Mouse (Mus musculus) gastrocnemius, postnatal 14 days (tissue): ENCODE measurements around the gene Ece1. TPM values are rescaled to one million over a fixed set of nuclear protein-coding genes. Genes with fewer than 3 reads are reported as not detected.
A peak's percentile ranks its signal among the peaks of the same experiment; 100 is the strongest.

ENCODE experiments used
- DNase-seq: peaks from one replicate; pipeline ENCODE4 v3.0.0; 2021; ENCODE audit warnings: mixed read lengths
- intact Hi-C: fragments of 180-260 bp; cut with DNase I; formaldehyde crosslinking; loops from one replicate; pipeline ENCODE4 v1.15.1; 2025; ENCODE audit warnings: low total_unique reads
- total RNA-seq, 2 experiments: library from RNA; stranded (reverse); gene quantifications; 2 replicates each; pipeline ENCODE4 v1.2.3; 2021

The Ece1 gene
- total RNA-seq, 2 experiments from 2014 or later = 50.0 to 57.7 TPM

DNA sequence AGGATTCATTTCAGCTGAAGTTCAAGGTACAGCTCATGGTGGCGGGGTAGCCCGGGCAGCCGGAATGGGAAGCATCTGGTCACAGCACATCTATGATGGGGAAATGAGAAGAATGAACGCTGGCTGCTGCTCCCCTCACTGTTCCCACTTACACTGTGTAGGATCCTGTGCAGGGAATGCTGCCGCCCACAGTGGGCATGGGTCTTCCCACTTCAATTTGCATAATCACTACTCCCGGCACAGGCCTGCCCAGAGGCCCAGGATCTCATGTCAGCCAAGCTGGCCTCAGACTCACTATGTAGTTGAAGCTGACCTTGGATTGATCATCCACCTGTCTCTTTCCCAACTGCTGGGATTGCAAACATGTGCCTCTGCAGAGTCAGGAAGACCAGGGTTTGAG lies 11.9 kb upstream of the Ece1 start:
- intact Hi-C loops = loop anchor here (5.0 kb wide), 1 partner anchor 52 kb away; no protein-coding TSS in a partner anchor

GRCm38 (mm10) chr4:137851484-137851883 lies 10.6 kb upstream of the Ece1 start:
- DNase-seq = peak; percentile 62
- intact Hi-C loops = loop anchor here (5.0 kb wide), 1 partner anchor 51 kb away; no protein-coding TSS in a partner anchor

More for the DNA sequence above, 11.9 kb upstream of the Ece1 start:
- DNase-seq = no peak

DNA sequence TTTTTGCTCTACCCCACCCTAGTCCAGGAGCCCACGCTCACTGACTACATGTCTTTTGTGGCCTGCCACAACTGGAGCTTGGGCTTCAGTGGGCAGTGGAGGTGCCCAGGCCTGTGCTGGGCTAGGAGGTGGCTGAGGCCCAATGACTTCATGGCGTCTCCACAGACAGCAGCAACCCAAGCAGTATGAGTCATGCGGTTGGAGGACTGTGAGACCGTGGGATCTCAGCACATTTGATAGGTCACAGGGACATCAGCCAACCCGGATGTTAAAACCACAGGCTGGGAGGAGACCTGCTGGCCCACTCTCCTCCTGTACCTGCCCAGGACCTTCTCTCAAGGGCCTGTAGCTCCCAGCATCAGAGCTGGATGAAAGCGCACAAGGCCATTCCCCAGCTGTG lies 8.2 kb upstream of the Ece1 start:
- intact Hi-C loops = loop anchor here (2.0 to 5.0 kb wide), 2 partner anchors 48 to 97 kb away; no protein-coding TSS in a partner anchor
- DNase-seq = peak; percentile 33

DNA sequence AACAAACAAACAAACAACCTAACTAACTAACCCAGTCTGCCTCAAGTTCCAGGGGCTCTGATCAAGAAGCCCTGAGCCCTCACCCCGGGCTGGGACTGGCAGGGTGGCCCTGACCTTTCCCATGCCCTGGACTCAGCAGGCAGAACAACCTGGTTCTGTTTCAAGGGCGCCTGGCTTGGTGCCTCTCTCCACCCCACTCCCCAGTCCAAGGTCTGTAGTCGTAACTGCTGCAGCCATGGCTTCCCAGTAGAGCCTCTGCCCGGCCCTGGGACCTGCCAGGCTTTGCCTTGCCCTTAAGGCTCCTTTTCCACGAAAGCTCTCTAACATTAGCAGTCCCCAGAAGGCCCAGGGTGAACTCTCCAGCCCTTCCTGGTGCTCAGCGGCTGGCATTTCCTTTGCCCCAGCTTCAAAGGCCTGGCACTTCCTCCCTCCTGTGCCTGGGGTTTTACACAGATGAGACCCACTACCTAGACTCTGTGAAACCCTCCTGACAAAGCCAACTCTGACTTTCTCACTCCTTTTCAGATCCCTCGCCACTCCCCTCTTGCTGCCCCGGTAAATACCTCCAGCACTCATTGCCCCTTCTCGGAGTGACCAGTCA lies 6.2 kb upstream of the Ece1 start:
- intact Hi-C loops = no loop called here
- no peak for DNase-seq

DNA sequence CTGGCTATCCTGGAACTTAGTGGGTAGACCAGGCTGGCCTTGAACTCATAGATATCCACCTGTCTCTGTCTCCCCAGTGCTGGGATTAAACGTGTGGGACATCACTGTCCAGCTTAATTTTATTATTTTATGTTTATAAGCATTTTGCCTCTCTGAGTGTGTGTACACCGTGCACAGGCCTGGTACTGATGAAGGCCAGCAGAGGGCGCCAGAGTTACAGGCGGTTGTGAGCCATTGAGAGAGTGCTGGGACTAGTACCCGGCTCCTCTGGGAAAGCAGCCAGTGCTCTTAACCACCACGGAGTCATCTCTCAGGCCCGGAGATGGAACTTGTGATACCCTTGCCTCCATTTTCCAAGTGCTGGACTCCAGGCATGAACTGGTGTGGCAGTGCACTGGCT lies 4.9 kb upstream of the Ece1 start:
- DNase-seq = no peak
- intact Hi-C loops = no loop called here

DNA sequence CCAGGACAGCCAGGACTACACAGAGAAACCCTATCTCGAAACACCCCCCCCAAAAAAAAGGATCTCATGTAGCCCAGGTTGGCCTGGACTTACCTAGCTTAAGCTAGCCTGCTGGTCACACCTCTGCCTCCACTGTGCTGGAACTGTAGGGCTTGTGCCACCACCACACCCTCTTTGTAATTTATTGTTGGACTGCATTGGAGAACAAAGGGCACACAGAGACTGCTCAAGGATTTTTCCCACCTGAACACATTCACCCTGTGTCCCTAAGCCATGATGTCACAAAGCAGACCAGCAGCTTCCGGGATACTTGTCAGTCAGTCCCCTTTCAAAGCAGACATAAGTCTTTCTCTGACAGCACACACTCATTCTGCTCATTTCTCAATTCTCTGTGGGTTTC lies 3.7 kb upstream of the Ece1 start:
- intact Hi-C loops = no loop called here
- no peak for DNase-seq

DNA sequence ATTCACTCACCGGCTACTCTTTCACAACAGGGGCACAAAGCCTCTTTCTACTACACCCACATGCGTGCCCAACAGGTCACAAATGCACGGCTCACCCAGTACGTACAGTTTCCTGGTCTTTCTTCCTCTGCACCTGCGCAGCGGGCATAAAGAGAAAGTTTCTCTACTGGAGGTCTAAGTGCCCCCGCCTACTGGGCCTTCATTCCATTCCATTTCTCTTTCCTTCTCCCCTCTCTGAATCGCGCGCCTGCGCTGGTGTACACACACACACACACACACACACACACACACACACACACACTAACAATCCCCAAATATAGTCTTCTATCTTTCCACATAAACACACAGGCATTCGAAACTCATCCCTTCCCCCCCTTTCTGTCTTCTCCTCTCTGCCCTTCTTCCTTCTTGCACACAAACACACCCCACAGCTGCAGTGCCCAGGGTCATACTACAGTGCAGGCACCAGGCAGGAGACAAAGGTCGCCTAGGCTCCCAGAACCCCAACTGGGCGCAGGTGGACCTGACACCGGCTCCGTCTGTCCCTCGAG lies 501 bp upstream of the Ece1 start:
- intact Hi-C loops = no loop called here
- no peak for DNase-seq

DNA sequence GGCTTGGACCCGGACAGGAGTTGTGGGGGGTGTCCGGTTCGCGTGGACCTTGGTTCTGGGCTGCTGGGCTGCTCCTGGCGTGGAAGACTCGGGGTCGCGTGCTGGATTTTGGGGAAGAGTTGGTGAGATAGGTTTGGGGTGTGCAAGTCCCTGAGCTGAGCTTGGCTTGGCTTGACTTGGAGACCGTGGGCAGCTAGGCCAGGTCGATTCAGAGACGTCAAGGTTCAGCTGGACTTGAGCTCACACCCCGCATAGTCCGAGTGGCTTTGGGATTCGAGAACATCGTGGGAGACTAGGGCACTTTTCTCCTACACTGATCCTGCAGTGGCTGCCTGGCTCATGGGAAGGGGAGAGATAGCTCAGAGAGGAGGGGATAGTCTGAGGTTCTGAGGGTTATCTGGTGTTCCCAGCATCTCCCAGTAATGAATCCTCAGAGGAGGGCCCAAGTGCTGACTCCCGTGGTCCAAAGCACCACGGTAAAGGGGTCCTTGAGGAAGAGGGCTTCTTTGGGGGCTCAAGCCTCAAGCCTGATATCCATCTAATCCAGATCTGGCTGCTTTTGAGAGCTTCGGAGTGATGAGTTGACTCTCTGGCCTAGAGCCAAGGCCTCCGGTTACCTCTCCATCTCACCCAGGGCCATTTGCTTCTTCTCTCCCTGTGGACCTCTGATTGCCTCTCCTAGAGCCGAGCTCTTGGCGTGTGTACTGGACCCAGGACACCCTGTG lies 641 bp downstream of the Ece1 start:
- DNase-seq = no peak
- intact Hi-C loops = no loop called here

DNA sequence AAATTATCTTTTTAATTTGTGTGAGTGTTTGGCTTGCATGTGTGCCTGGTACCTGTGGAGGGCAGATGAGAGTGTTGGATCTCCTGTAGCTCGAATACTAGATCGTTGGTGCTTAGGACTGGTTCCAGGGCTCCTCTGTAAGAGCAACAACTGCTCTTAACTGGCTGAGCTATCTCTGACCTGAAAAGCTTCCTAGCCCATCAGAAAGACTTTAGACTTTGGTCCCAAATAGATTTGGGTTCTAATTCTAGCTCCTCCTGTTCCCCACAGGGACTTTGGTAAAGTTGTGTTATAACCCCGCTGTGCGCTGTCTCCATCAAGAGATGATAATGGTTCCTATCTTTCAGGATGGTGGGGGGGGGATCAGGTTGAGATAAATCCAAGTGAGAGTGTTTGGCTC lies 2.0 kb downstream of the Ece1 start:
- intact Hi-C loops = no loop called here
- DNase-seq = no peak

DNA sequence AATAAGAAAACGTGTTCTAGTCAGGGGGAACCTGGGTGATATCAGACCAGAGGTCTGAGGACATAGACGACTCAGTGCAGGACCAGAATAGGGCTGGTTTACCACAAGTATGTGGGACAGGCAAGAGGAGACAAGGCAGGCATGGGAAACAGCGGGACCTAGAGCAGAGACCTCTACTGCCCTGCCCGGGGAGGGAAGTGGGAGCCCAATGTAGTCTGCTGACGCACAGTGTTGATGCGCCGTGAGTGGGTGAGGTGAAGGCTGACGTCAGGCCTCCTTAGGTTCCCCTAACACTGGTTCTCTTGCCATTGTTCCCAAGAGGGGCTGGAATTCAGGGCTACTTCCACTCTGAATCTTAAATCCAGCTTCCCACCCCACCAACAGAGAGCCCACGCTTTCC lies 2.7 kb downstream of the Ece1 start:
- intact Hi-C loops = no loop called here
- DNase-seq = no peak

DNA sequence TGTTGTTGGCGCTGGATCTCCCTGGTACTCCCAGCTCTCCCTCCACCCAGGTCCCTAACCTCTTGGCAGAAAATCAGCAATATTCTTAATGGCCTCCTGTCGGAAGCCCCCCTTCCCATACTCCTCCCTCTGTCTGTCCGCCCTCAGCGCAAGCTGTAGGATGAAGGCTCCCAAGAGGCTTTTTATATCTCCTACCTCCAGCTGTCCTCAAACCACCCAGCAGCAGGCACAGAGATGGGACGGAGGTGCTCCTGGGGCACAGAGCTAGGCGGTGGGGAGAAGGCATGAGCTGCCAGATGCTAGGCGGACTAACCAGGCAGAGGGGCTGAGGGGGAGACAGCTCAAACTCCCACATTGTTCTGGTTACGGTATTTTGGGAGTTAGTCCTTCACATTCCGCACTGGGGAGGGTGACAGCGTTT lies 3.2 kb downstream of the Ece1 start:
- intact Hi-C loops = no loop called here
- DNase-seq = no peak

DNA sequence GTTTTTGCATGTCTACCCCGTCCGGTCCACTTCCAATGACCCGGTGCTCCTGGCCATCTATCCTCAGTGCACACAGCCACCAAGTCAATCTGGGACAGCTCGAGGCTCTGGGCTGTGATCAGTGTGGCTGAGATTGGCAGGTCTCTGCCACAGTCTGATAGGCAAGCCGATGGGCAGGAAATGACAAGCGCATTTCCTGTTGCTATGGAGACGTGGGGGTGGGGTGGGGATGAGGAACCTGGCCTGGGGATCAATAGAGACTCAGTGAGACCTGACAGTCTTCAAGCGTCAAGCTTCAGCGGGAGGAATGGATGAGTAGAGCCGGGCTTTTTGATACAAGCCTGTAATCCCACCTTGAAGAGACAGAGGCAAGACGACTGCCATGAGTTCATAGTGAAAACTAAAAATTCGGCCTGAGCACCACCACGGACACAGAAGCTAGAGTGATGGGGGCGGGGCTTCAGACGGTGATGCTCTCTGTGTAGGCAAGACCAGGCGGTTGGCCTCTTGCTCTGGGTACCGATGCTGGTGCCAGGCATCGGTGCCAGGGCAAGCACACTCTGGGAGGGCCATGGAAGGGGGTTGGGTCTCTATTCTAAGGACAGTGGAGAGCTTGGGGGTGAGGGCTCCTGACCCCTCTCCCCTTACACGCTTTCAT lies 4.3 kb downstream of the Ece1 start:
- intact Hi-C loops = no loop called here
- no peak for DNase-seq

DNA sequence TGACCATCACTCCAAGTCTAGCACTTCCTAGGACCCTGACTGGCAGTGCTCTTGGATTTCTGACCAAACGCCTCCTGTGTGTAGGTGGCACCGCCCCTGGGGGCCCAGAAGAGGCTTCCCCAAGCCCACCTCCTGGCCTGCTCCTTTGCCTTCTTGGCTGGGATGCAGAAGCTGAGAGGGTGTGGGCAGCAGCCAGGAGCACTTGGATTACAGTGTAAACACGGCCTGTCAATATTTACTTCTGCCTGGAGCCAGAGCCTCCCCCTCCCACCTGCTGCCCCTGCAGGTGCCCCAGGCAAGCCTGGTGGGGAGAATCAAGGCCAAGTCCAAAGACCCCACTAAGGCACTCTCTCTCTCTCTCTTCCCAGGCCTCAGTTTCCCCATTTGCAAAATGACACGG lies 5.2 kb downstream of the Ece1 start:
- intact Hi-C loops = no loop called here
- DNase-seq = no peak

- DNase-seq = peak; percentile 72
- intact Hi-C loops = no loop called here
These were observed 5.7 kb downstream of the Ece1 start for GRCm38 (mm10) chr4:137867675-137868257.

GRCm38 (mm10) chr4:137869667-137870274 lies 7.7 kb downstream of the Ece1 start:
- intact Hi-C loops = no loop called here
- DNase-seq = no peak

DNA sequence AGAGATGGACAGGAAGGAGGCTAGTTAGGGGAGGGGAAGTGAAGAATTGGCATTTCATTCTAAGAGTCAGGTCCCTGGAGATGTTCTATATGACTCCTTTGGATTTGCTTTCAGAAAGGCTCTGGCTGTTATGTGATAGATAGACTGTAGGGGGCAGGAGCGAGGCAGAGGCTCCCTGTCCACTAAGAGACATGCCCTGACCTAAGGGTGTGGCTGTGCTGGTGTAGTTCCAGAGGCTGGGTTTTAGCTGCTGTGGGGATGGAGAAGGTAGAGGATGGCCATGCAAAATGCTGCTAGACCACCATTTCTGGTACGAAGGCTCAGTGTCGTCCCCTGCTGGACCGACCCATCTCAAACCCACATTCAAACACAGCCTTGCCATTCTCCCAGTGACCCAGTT lies 8.9 kb downstream of the Ece1 start:
- intact Hi-C loops = no loop called here
- no peak for DNase-seq

- intact Hi-C loops = no loop called here
These were observed 9.4 kb downstream of the Ece1 start for GRCm38 (mm10) chr4:137871431-137871830.

GRCm38 (mm10) chr4:137874337-137874736 lies 12.3 kb downstream of the Ece1 start:
- no peak for DNase-seq
- intact Hi-C loops = no loop called here

More at GRCm38 (mm10) chr4:137871431-137871830, 9.4 kb downstream of the Ece1 start:
- no peak for DNase-seq

GRCm38 (mm10) chr4:137874826-137875225 lies 12.8 kb downstream of the Ece1 start:
- intact Hi-C loops = no loop called here
- no peak for DNase-seq
